Mouse (Mus musculus) G1E (cell line): ENCODE results near the gene Gvin1.
"Not testable (repeated sequence)": the region's sequence is repeated elsewhere in the genome, so short reads cannot be mapped to it uniquely, and the experiment has no call there.

Experiments used
- CTCF ChIP-seq: IDR thresholded peaks from 2 replicates; pipeline ENCODE4 v1.5.1; 2012; ENCODE audit warnings: low read depth, low read length, inconsistent platforms, mixed read lengths
- GATA1 ChIP-seq: IDR thresholded peaks from 2 replicates; pipeline ENCODE4 v1.6.1; 2012; ENCODE audit warnings: borderline replicate concordance, low read length, inconsistent platforms, mixed read lengths
- POLR2AphosphoS5 ChIP-seq: IDR thresholded peaks from 2 replicates; pipeline ENCODE4 v1.6.1; 2012; ENCODE audit warnings: low read depth, low read length, inconsistent platforms; ENCODE audit not compliant: insufficient replicate concordance
- TAL1 ChIP-seq: conservative IDR thresholded peaks from 2 replicates; pipeline ENCODE4 v1.6.1; 2012; ENCODE audit warnings: low read depth, low read length, inconsistent platforms, mixed read lengths

GRCm38 (mm10) chr7:106240484-106241275 is 25.6 kb upstream of the Gvin1 start:
- TF ChIP-seq TAL1, CTCF, GATA1, POLR2AphosphoS5: not testable (repeated sequence)
